Mouse (Mus musculus) thymus, postnatal 10 days (tissue): ENCODE measurements around the gene Adam1b.

Source experiments
- DNase-seq, 2 experiments: peaks; one replicate each; pipeline ENCODE4 v3.0.0; 2021; ENCODE audit warnings: low spot score in 2 of 2

Gene Adam1b

DNA sequence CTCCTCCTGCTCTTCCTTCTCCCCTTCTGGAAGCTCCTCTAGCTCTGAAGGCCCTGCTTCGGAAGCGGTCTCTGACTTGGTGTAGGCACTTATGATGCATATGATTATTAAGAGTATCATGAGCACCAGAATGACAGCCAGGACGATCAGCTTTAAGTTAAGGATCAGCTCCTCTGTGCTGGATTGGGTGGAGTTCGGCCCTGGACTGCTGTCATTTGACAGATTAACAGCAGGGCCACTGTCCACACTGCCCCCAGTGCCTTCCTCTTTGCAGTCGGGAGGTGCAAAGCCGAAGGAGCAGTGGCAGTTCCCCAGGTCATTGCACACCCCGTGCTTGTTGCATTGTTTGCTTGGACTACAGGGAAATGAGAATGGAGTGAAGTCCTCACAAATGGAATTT is 2.5 kb downstream of the Adam1b start:
- DNase-seq = no peak

DNA sequence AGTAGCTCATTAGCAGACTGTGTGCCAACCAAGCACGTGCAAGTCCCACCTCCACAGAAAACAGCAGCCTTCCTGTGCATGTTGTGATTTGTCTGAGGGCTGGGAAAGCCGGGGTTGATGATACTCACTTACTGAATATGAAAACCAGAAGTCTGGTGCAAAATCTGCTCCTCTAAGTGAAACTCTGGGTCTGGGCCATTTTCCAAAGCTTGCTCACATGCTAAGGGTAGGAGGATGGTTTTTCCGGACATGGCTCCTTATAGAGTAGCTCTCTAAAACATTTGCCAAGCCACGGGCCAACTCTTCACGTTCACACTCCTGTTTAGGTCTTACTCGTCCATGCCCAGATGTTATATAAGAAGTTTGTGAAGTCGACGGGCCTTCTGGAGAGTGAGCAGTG is 9.9 kb downstream of the Adam1b start:
- no peak for DNase-seq

DNA sequence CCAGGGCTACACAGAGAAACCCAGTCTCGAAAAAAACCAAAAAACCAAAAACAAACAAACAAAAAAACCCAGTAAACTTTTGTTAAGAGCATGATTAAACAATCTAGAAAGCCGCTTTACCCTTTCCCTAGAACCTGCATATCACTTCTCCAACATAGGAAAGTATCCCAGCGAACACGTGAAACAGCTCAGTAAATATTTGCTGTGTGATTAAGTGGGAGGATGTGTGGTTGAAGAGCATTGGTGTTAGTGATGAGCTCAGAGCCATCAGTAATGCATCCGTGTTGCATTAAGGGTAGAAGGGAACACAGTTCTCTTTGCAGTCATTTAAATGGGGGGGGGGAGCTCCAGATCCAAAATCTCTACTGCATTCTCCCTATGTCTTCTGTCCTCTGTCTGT is 18.4 kb downstream of the Adam1b start:
- DNase-seq = no peak

DNA sequence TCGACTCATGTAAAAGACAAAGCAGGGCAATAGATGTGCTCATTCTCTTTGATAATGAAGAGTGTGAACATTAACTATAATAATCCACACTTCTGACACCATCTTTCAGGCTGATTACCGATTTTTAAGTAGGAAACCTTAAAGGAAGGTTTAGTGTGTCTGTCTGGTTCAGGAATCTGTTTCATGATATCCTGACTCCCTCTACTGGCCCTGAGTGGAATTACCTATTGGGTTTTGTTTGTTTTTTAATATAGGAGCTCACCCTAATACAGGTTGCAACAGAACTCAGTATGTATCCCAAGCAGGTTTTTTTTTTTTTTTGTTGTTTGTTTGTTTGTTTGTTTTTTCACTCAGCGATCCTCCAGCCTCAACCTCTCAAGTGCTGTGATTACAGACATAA is 25.6 kb downstream of the Adam1b start:
- DNase-seq = peak in 1 of 2 experiments; percentile 56

DNA sequence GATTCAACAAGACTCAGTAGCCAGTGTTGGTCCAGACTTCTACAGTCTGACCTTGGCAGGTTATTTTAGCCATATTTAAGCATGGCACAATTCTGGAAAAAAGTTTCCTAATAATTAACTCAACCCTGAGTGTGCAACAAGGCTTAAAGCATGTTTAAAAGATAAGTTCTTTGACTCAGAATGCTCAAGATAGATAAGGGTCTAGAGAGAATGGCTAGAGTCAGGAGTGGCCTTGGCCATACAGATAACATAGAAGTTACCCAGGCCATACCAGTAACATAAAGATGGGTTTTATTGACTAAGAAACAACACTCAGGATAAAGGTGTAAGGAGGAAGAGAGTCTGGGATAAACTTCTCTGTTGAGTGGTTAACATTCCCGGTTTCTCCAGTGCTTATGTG is 27.2 kb downstream of the Adam1b start:
- no peak for DNase-seq

- no peak for DNase-seq
Observed at GRCm38 (mm10) chr5:121474610-121475009, 28.6 kb downstream of the Adam1b start.

- DNase-seq = no peak
Observed at GRCm38 (mm10) chr5:121472411-121472810, 30.8 kb downstream of the Adam1b start.

DNA sequence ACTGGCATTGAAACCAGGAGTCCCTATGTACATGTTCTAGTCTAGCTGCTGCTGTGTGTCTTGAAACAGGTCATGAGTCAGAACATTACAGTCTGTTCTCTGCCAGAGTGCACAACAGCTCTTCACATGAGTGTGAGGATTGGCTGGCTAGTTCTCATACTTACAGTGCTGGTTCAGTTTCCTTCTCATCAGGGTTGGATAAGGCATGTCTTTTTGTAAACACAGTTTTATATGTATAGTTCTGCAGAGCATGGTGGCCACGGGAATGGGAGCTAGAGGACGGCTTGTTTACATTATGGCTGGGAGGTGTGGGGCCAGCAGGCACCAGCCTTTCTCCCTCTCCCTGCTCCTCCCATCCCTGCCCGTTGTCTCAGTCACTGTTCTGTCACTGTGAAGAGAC is 33.7 kb downstream of the Adam1b start:
- no peak for DNase-seq

DNA sequence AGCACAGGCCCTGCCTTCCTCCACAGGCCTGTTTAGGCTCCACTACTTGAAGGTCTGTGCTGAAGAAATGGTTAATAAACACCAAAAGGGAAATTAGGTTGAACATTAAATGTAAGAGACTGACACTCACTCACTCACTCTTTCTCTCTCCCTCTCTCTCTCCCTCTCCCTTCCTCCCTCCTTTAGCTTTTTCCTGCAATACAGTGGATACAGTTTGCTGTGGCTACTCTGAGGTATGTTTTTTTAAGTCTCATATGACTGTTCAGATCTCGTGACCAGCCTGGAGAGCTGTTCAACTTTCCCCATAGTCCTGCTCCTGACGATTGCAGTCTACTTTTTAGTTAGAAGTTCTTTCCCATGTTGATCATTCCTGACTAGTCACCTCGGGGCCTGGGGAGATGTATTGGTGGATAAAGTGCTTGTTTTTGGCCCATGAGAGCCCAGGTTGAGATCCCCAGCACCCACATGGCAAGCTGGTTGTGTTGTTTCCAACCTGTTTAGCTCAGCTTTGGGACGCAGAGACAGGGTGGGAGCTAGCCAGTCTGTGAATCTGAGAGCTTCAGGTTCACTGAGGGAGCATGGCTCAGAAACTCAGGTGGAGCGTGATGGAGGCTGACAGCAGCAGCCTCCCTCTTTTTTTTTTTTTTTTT is 39.5 kb downstream of the Adam1b start:
- no peak for DNase-seq

- DNase-seq = no peak
Observed at GRCm38 (mm10) chr5:121462967-121463366, 40.3 kb downstream of the Adam1b start.

- DNase-seq = no peak
Observed at GRCm38 (mm10) chr5:121462171-121462502, 41.1 kb downstream of the Adam1b start.

GRCm38 (mm10) chr5:121461339-121462170 is 41.7 kb downstream of the Adam1b start:
- DNase-seq = no peak

GRCm38 (mm10) chr5:121455510-121456265 is 47.5 kb downstream of the Adam1b start:
- no peak for DNase-seq

DNA sequence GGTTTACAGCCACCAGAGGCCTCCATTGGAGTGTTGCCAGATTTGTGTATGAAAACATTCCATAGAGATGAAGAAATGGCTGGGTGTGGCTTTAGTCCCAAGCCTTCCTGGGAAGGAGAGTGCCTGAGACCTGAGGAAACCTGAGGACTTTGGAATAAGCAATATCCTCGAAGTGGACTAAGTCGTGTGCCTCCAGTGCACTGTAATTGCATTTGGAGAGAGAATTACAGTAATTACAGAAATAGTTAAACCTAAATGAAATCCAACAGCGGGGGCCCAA is 48.8 kb downstream of the Adam1b start:
- no peak for DNase-seq

- no peak for DNase-seq
Observed at GRCm38 (mm10) chr5:121453743-121454502, 49.3 kb downstream of the Adam1b start.

GRCm38 (mm10) chr5:121452906-121453305 is 50.3 kb downstream of the Adam1b start:
- no peak for DNase-seq

- peak; percentile 97 to 99 for DNase-seq
Observed at GRCm38 (mm10) chr5:121452026-121452869, 51.0 kb downstream of the Adam1b start, which contains the start of gene Erp29. Gene Erp29, minus strand, starts transcription at chr5:121452506.

DNA sequence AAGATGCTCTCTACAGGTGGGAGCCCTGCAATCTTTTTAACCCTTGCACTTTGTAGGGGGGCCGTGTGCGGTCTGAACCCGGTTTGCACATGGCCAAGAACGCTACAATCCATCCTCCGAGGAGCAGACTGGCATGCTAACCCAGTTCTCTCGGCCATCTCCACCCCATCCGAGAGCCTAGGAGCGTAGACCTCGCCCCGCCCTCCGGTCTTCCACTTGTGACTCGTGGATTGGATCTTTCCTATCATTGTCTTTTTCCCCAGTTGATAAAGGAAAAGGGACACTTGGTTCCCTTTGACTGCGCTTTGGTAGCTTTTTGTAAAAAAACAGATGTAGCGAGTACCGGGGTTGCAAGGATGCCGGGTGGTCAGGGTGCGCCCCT is 51.6 kb downstream of the Adam1b start, which contains the start of gene Tmem116:
Tmem116 (plus strand) TSS at position 250 of the 382 bp plus-strand sequence.
- peak; percentile 17 for DNase-seq

DNA sequence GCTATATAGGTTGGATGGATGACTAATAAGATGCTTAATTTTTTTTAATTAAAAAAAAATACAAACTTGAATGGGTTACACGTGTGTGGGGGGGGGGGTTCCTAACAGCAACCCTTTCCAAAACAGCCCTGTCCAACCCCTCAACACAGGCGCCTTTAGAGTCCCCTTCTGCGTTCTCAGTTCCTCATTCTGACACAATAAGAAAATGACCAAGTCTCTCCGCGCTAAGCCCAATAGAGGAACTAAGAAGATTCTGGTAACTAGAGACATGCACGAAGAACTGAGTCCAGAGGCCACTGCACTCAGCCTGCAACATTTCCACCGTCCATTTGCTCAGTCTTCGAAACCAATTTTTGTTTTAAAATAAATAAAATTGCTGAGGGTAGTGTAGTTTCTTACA is 52.0 kb downstream of the Adam1b start:
- no peak for DNase-seq

GRCm38 (mm10) chr5:121450476-121450875 is 52.8 kb downstream of the Adam1b start:
- no peak for DNase-seq
